Mouse (Mus musculus): ENCODE measurements around the gene Zfp658.

GRCm38 (mm10) chr7:43545656-43546545 lies 16.2 kb upstream of the Zfp658 start:
- no peak for TF ChIP-seq CTCF (IDR thresholded peaks at IDR 0.05; ENCODE audit: low read depth, low read length)
- no peak for TF ChIP-seq GATA2 (IDR thresholded peaks at IDR 0.05; ENCODE audit: borderline replicate concordance, low read depth, low read length)
- no peak for TF ChIP-seq GATA1 (IDR thresholded peaks at IDR 0.05; ENCODE audit: borderline replicate concordance, low read length)
- TF ChIP-seq POLR2AphosphoS5 (IDR thresholded peaks at IDR 0.05; ENCODE audit: insufficient replicate concordance, low read depth, low read length) = no peak
- TF ChIP-seq TAL1 (conservative IDR thresholded peaks at IDR 0.05; ENCODE audit: low read depth, low read length) = no peak
